Comparison of ENCODE assay signal across 35 mouse cellular contexts in the genomic region with DNA sequence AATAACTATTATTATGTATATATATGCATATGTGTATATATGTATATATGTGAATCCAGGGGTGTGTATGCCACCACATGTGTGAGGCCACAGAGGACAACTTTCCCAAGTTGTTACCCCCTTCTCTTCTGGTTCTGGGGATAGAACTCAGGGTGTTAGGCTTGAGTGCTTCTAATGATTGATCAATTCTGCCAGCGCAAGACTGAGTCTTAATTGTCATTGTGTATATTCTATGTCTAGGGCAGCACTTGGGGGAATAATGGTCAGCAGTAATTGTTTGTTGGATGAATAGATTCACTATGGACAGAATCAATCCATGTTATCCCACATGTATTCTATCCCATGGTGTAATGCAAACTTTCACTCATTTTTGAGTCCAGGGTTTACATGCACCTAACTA.
"Had no signal": no experiment of that assay in that cellular context is flagged by ENCODE, and none has a peak within 500 bp of the region (broad histone marks: within the 10 kb centered on the region; RNA-seq: fewer than 3 reads in every experiment).

No protein-coding gene starts in this region.

- H3K27me3 ChIP-seq: heart, embryonic 12.5 days; heart, embryonic 13.5 days; heart, embryonic 15.5 days; hindbrain, embryonic 12.5 days; hindbrain, embryonic 13.5 days; hindbrain, embryonic 15.5 days; intestine, embryonic 15.5 days; kidney, embryonic 15.5 days had no signal

- H3K4me1 ChIP-seq: heart, embryonic 10.5 days; heart, embryonic 12.5 days; heart, embryonic 13.5 days; heart, embryonic 15.5 days; hindbrain, embryonic 10.5 days; hindbrain, embryonic 12.5 days; hindbrain, embryonic 13.5 days; hindbrain, embryonic 15.5 days; intestine, embryonic 15.5 days; kidney, embryonic 15.5 days had no signal

- H3K9ac ChIP-seq: heart, embryonic 12.5 days; heart, embryonic 13.5 days; heart, embryonic 15.5 days; hindbrain, embryonic 12.5 days; hindbrain, embryonic 13.5 days; hindbrain, embryonic 14.5 days; hindbrain, embryonic 15.5 days; intestine, embryonic 15.5 days; kidney, embryonic 15.5 days had no signal

- ATAC-seq: hindbrain, embryonic 16.5 days; hindbrain, postnatal 0 days; inflammation-experienced regulatory T-cells, adult 6 months; intestine, embryonic 15.5 days; intestine, embryonic 16.5 days; intestine, postnatal 0 days had no signal

- H3K4me2 ChIP-seq: heart, embryonic 11.5 days; heart, embryonic 12.5 days; heart, embryonic 13.5 days; heart, embryonic 15.5 days; hindbrain, embryonic 12.5 days; hindbrain, embryonic 13.5 days; hindbrain, embryonic 14.5 days; hindbrain, embryonic 15.5 days; intestine, embryonic 15.5 days; kidney, embryonic 15.5 days had no signal

- H3K9me3 ChIP-seq: heart, embryonic 10.5 days; heart, embryonic 12.5 days; heart, embryonic 13.5 days; heart, embryonic 15.5 days; hindbrain, embryonic 10.5 days; hindbrain, embryonic 12.5 days; hindbrain, embryonic 13.5 days; hindbrain, embryonic 15.5 days; intestine, embryonic 15.5 days; kidney, embryonic 15.5 days had no signal

- H3K27ac ChIP-seq: heart, embryonic 10.5 days; heart, embryonic 13.5 days; heart, embryonic 15.5 days; hindbrain, embryonic 10.5 days; hindbrain, embryonic 12.5 days; hindbrain, embryonic 13.5 days; hindbrain, embryonic 14.5 days; hindbrain, embryonic 15.5 days; hindbrain, postnatal 0 days; intestine, embryonic 15.5 days; kidney, embryonic 15.5 days; kidney, postnatal 0 days; layer of hippocampus, adult 2 months had no signal

- H3K36me3 ChIP-seq: heart, embryonic 10.5 days; heart, embryonic 12.5 days; heart, embryonic 13.5 days; heart, embryonic 15.5 days; hindbrain, embryonic 10.5 days; hindbrain, embryonic 12.5 days; hindbrain, embryonic 13.5 days; hindbrain, embryonic 15.5 days; intestine, embryonic 15.5 days; kidney, embryonic 15.5 days had no signal

- DNase-seq: heart, postnatal 10 days; heart, postnatal 14 days; heart, postnatal 36 days; heart, postnatal 4 days; kidney, adult 11 months; kidney, adult 18-20 months; kidney, adult 2 months; kidney, adult 8-10 months; kidney, adult 9 months; kidney, postnatal 10 days; kidney, postnatal 14 days; kidney, postnatal 25 days; kidney, postnatal 36 days; kidney, postnatal 4 days; layer of hippocampus, adult 9-11 months; layer of hippocampus, postnatal 36 days had no signal

- H3K4me3 ChIP-seq: heart, embryonic 10.5 days; heart, embryonic 12.5 days; heart, embryonic 13.5 days; heart, embryonic 15.5 days; hindbrain, embryonic 10.5 days; hindbrain, embryonic 12.5 days; hindbrain, embryonic 13.5 days; hindbrain, embryonic 15.5 days; intestine, embryonic 15.5 days; kidney, embryonic 15.5 days; layer of hippocampus, adult 2 months had no signal
